Mouse (Mus musculus) C2C12 (cell line): ENCODE measurements at regions not wholly inside any gene's neighbourhood (a gene's known extent, or its start where the extent isn't known, plus 50 kb on each side); places are given as distances from the start of the nearest gene placed in this dataset.

Experiments
- H3K27me3 ChIP-seq: one replicate; pipeline ENCODE4 v1.6.1; 2011; ENCODE audit not compliant: control insufficient read depth, insufficient read depth, insufficient read length
- H3K36me3 ChIP-seq: one replicate; pipeline ENCODE4 v1.6.1; 2011; ENCODE audit not compliant: control insufficient read depth, insufficient read depth
- H3K4me3 ChIP-seq: one replicate; pipeline ENCODE4 v1.5.1; 2011; ENCODE audit warnings: mild to moderate bottlenecking, control low read depth; ENCODE audit not compliant: poor library complexity, insufficient read depth, severe bottlenecking
- H3K79me2 ChIP-seq: one replicate; pipeline ENCODE4 v1.6.1; 2011; ENCODE audit not compliant: control insufficient read depth, insufficient read depth
- H3K79me3 ChIP-seq: one replicate; pipeline ENCODE4 v1.6.1; 2011; ENCODE audit warnings: low read depth, control low read depth
- H3ac ChIP-seq: one replicate; pipeline ENCODE3; 2011; ENCODE audit warnings: low read depth; ENCODE audit not compliant: control insufficient read depth, insufficient read length
- CEBPB ChIP-seq: IDR thresholded peaks from one replicate; pipeline ENCODE4 v1.6.1; 2011; ENCODE audit warnings: low read depth, mild to moderate bottlenecking, control low read depth, moderate library complexity
- CTCF ChIP-seq: IDR thresholded peaks from one replicate; pipeline ENCODE4 v1.5.1; 2011; ENCODE audit not compliant: control insufficient read depth, insufficient read depth, insufficient read length
- FOSL1 ChIP-seq: IDR thresholded peaks from one replicate; pipeline ENCODE4 v1.8.0; 2011; ENCODE audit warnings: mild to moderate bottlenecking, low read length; ENCODE audit not compliant: poor library complexity, insufficient read depth, severe bottlenecking
- MAX ChIP-seq: IDR thresholded peaks from one replicate; pipeline ENCODE4 v1.6.1; 2011; ENCODE audit warnings: mild to moderate bottlenecking, control low read depth
- MYOD1 ChIP-seq: IDR thresholded peaks from one replicate; pipeline ENCODE4 v1.6.1; 2011; ENCODE audit warnings: low read depth; ENCODE audit not compliant: control insufficient read depth, insufficient read length
- MYOG ChIP-seq: IDR thresholded peaks from one replicate; pipeline ENCODE4 v1.6.1; 2011; ENCODE audit not compliant: control insufficient read depth, insufficient read length; ENCODE audit errors: extremely low read depth
- USF1 ChIP-seq: IDR thresholded peaks from one replicate; pipeline ENCODE4 v1.6.1; 2011; ENCODE audit warnings: low read depth, mild to moderate bottlenecking, control low read depth, moderate library complexity

GRCm38 (mm10) chr14:79907761-79908160 is 76.1 kb upstream of the Olfm4 start:
- Histone ChIP-seq H3K27me3 (no peaks in the 10 kb centered on the region), H3ac (no peak overlapping the region), H3K79me2 (no peaks in the 10 kb centered on the region), H3K36me3 (no peaks in the 10 kb centered on the region), H3K4me3 (no peak overlapping the region), H3K79me3 (no peaks in the 10 kb centered on the region)
- TF ChIP-seq MYOD1 (no peak), CTCF (no peak), MAX (no peak), FOSL1 (no peak), USF1 (no peak), MYOG (no peak), CEBPB (no peak)

- Histone ChIP-seq H3K79me3 (no peaks in the 10 kb centered on the region), H3ac (no peak overlapping the region), H3K4me3 (no peak overlapping the region), H3K36me3 (no peaks in the 10 kb centered on the region), H3K27me3 (no peaks in the 10 kb centered on the region), H3K79me2 (no peaks in the 10 kb centered on the region)
- TF ChIP-seq CEBPB, result no peak
- no peak for TF ChIP-seq USF1
- TF ChIP-seq FOSL1, result no peak
Observed at GRCm38 (mm10) chr14:79905574-79905973, 78.3 kb upstream of the Olfm4 start.

GRCm38 (mm10) chr14:79902355-79902754 is 81.5 kb upstream of the Olfm4 start:
- TF ChIP-seq USF1, result no peak
- no peak for TF ChIP-seq FOSL1
- TF ChIP-seq MYOD1, result no peak
- no peak for TF ChIP-seq MAX
- no peak for TF ChIP-seq CEBPB
- Histone ChIP-seq H3K27me3 (no peaks in the 10 kb centered on the region), H3K36me3 (no peaks in the 10 kb centered on the region), H3K4me3 (no peak overlapping the region), H3ac (no peak overlapping the region), H3K79me3 (no peaks in the 10 kb centered on the region), H3K79me2 (no peaks in the 10 kb centered on the region)

- Histone ChIP-seq H3K36me3 (no peaks in the 10 kb centered on the region), H3K79me3 (no peaks in the 10 kb centered on the region), H3K79me2 (no peaks in the 10 kb centered on the region), H3K27me3 (no peaks in the 10 kb centered on the region), H3K4me3 (no peak overlapping the region), H3ac (no peak overlapping the region)
- TF ChIP-seq USF1 (no peak), CTCF (no peak), MYOG (no peak), MYOD1 (no peak), FOSL1 (no peak), CEBPB (no peak), MAX (no peak)
Observed at GRCm38 (mm10) chr14:79898240-79898639, 85.6 kb upstream of the Olfm4 start.

GRCm38 (mm10) chr14:79893241-79893640 is 90.6 kb upstream of the Olfm4 start:
- Histone ChIP-seq H3ac (no peak overlapping the region), H3K79me2 (no peaks in the 10 kb centered on the region), H3K36me3 (no peaks in the 10 kb centered on the region), H3K4me3 (no peak overlapping the region), H3K79me3 (no peaks in the 10 kb centered on the region), H3K27me3 (no peaks in the 10 kb centered on the region)
- TF ChIP-seq MYOD1 (no peak), MAX (no peak), FOSL1 (no peak), CEBPB (no peak), MYOG (no peak), CTCF (no peak), USF1 (no peak)

- H3K79me3 ChIP-seq, result no peaks in the 10 kb centered on the region
- no peaks in the 10 kb centered on the region for H3K27me3 ChIP-seq
- no peak overlapping the region for H3ac ChIP-seq
- H3K79me2 ChIP-seq, result no peaks in the 10 kb centered on the region
- H3K36me3 ChIP-seq, result no peaks in the 10 kb centered on the region
- H3K4me3 ChIP-seq, result no peak overlapping the region
- no peak for TF ChIP-seq MYOG
- TF ChIP-seq USF1, result no peak
- TF ChIP-seq MAX, result no peak
- TF ChIP-seq MYOD1, result no peak
- no peak for TF ChIP-seq CEBPB
- no peak for TF ChIP-seq CTCF
- TF ChIP-seq FOSL1, result no peak
Observed at GRCm38 (mm10) chr14:79890682-79891081, 93.2 kb upstream of the Olfm4 start.
